Mouse (Mus musculus) heart, adult 18-20 months (tissue): Measurements from ENCODE around the gene Mmp8. TPM values are rescaled to one million over a fixed set of nuclear protein-coding genes. Genes with fewer than 3 reads are reported as not detected.

Source experiments
- DNase-seq, 2 experiments: peaks; one replicate each; pipeline ENCODE4 v3.0.0; 2021 to 2022; ENCODE audit warnings: mixed read lengths in 1 of 2
- long read RNA-seq, 2 experiments: library from polyadenylated mRNA; stranded (forward); transcript quantifications; one replicate each; pipeline ENCODE4 v2.0.0; 2021
- total RNA-seq, 2 experiments: library from RNA; stranded (reverse); gene quantifications; 2 replicates each; pipeline ENCODE4 v1.2.3; 2021

Mmp8 gene
- total RNA-seq = not detected
- long read RNA-seq, experiment 1 = 0 reads
- long read RNA-seq, experiment 2 = 0 reads

DNA sequence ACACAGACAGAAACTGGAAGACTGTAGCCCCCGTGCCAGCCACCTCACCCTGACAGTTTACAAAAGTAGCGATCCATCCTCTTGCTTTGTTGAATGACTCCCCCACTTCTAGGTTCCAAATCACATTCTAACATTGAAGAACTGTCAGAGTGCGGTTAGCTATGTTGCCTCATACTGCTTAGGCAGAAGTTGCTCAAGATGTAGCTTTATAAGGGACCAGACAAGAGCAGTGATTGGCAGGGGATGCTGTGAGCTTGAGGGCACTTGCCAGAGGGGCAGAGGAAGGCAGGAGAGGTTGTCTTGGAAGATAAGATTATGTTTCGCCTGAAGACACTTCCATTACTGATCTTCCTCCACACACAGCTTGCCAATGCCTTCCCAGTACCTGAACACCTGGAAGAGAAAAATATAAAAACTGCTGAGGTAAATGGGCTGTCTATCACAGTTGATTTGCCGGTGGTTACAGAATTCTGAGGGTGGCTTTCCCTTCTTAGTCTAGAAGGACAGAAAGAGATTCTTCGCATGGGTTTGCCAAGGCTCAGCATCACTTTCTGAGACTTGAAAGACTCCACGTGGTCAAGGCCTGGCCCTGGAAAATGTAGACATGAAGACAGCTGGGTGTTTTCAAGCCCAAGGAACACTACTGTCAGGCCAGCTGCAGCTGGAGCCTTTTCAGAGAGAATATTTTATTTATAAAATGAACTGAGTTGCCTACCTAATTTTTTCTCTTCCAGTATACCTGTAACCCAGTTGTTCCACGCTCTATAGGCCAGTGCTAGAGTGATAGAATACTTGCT is at the start of gene Mmp8:
Gene Mmp8 (plus strand): TSS at position 236 of the 797 bp plus-strand sequence.
- DNase-seq = peak in 1 of 2 experiments; percentile 35

DNA sequence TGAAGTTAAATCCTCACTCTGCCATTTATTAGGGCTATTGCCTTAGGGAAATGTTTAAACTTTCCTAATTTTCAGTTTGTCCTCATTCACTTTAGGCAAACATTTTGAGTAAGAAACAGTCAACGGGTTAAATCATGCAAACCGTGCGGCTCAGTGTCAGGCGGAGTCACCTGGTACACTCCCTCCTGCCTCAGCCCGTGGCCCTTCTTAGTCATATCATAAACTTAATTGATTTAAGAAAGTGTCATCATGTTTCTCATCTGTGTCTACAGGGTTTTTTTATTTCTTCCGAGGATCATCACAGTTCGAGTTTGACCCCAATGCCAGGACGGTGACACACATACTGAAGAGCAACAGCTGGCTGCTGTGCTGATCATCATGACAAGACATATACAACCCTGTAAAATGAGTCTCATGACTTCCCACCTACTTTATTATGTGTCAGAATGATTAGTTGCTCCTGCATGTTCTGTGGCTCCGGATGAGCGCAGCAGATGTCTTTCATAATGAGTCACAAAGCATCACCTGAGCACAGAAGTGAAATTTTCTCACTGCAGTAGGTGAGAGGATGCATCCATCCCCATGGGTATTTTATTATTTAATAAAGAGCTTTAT is 48.5 kb upstream of the Mmp8 start:
- no peak for DNase-seq

DNA sequence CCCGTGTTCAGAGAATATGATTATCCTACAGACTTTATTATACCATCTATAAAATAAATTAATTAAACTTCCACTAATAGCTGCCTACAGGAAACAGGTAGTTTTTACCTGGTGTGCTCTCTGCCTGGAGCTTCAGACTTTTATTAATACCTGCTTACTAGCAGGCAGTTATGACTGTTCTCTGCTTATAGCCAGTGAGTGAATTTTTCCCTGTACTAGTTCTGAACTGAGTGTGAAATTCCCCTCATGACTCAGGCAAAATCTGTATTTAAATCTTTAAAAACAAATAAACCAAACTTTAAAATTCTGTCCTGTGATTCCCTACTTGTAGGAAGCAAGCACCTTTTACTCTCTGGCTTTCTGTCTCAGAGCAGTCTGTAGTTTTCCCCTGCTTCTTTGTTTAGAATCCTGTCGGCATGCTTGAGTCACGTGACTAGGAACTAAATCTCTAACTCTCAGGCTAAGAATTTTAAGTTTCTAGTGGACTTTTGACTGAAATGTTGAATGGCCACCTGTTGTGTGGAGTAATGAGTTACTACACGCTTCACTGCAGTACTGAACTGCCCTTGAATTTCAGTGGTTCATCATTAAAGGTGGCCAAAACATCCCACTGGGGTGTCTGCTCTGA is 40.2 kb upstream of the Mmp8 start:
- no peak for DNase-seq

DNA sequence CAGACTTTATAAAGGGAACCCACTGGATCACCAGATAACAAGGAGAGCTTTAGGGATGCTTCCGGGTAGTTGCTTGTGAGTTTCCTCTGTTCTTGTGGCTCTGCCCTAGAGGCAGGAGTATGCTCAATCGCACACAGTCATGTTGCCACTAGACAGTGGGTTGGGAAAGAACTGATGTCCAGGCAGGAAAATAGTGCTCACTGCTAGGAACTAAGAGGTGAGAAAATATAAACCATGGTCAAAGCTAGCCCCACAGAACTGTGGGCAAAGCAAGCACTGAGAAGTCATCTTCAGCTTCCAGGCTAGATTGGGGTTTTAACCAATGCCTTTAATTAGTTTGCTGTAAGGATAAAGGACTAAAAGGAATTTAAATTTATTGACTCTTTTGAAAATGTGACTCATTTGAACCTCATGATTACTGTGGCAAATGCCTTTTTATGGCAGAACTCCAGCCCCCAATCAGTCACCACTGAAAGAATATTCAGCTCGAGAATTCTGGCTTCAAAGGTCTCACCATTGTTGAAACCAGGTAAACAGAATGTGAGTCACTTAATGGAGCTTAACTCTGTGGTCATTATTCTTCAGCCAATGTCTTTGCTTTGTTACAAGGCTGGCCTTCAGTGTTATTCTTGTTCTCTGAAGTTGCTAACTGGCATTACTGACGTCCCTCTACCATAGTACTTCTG is 31.9 kb upstream of the Mmp8 start:
- DNase-seq = no peak

DNA sequence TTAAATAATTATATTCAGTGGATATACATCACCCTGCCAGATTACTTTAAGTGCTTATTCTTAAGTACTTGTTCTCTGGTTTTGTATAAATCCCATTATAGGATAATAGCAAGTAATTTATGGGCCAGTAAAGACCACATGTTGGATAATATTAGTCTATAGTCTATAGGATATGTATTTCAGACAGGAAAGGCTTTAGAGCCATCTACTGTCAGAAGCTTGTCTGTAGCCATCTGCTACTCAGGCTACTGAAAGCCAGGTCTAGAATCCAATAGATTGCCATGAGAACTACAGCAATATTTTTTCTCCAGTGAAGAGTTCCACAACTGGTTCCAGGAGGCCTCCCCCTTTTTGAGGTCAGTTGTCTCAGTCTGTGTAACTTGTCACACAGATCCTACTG is 15.5 kb upstream of the Mmp8 start:
- DNase-seq = no peak

DNA sequence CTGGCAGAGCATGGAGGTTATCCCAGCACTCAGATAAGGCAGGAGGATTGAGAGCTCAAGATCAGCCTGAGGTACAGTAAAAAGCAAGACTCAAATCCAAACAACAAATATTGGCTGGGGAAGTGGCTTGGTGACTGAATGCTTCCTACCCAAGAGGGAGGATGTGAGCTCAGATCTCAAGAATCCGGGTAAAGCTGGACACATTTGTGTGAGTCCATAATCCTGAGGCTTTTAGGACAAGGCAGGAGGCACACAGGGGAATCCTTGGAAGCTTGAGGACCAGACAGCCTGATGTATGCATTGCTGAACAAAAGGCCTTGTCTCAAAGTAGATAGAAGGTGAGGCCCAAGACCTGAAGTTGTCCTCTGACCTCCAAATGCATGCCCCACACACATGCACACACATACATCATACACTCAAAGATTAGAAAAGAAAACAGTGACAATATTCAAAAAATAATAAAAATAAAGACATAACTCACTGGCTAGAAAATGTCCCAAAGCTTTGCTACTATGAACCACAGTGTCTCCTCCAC is 13.3 kb upstream of the Mmp8 start:
- peak in 1 of 2 experiments; percentile 9 for DNase-seq

DNA sequence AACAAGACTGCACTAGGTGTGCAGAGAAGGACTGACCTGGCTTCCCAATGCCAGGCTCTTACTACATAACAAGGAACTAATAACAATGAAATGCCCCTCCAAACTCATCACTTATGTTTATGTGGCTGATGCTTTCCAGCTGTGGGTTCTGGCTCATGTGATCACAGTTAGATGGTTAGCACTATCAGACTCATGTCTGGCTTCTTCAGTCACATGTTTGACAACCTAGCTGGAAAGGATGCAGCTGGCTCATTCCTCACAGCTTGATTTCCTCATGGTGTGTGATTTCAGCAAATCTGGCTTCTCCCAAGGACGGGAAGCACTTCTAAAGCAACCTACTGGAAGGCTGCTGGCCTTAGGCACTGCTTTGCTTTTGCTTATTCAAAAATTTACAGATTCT is 12.8 kb upstream of the Mmp8 start:
- DNase-seq = peak; percentile 70 to 74

DNA sequence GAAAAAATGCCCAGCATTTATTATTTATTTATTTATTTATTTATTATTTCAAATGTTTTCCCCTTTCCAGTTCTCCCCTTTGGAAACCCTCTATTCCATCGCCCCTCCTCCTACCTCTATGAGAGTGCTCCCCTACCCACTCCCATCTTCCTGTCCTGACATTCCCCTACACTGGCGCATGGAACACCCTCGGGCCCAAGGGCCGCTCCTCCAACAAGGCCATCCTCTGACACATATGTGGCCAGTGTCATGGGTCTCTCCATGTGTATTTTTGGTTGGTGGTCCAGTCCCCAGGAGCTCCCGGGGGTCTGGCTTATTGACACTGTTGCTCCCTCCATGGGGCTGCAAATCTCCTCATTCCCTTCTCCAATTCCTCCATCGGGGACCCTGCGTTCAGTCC is 12.3 kb upstream of the Mmp8 start:
- no peak for DNase-seq

DNA sequence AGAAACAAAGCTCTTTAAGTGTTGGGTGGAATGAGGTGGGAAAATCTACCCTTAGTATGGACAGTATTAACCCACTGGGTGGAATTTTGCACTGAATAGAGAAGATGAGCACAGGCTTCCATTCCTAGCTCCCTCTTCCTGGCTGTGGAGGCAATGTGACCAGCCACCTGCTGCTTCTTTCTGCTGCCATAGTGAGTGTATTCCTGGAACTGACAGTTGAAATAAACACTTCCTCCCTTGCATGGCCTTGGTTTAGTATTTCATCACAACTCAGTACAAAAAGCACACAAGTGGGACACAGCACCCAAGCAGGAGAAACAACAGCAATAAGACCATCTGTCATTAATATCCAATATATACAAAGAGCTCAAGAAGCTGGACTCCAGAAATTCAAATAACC is 6.3 kb upstream of the Mmp8 start:
- DNase-seq = no peak

DNA sequence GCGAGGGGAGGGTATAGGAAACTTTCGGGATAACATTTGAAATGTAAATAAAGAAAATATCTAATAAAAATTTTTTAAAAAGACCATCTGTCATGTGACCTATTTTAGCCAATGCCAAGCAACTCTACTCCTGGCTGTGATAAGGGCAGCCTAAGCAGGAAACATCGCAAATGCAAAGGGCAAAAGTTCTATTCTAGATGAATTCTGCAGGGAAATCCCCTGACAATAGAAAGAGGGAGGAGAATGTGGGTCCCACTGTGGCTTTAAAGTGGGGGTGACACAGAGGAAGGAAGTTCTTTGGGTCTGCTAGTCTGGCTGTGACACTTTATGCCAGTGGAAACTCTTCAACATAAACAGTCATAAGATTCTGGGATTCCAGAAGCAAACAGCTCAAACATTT is 4.7 kb upstream of the Mmp8 start:
- DNase-seq = no peak

DNA sequence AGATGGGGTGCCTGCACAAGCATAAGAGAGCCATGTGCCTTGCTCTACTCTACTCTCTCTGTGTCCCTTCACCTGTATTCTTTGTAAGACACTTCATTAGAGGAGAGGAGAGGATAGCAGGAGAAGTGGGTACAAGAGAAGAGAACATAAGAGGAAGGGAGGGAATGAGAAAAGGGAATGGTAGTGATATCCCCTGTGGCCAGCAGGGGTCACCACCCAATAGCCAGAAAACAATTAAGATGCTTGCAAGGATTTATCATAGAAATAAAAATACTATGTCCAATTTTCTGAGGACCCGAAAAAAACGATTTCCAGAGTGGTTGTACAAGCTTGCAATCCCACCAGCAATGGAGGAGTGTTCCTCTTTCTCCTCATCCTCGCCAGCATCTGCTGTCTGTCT is 3.9 kb upstream of the Mmp8 start:
- DNase-seq = peak; percentile 35 to 67

DNA sequence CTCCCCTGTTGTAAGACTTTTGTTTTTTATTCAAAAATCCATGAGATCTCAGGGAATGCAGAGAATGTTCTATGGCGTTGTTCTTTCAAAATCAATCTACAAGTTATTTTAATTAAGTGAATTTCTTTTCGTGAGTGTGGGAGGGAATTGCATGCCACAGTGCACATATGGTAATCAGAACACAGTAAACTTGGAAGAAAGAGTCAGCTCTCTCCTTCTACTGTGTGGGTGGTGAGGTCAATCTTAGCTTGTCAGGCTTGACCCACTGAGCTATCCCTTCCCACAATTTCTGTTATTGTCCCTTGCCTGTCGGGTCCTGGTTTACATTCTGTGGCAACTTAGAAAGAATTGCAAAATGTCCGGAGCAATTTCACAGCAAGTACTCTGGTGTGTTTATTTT is 1.8 kb downstream of the Mmp8 start:
- no peak for DNase-seq

DNA sequence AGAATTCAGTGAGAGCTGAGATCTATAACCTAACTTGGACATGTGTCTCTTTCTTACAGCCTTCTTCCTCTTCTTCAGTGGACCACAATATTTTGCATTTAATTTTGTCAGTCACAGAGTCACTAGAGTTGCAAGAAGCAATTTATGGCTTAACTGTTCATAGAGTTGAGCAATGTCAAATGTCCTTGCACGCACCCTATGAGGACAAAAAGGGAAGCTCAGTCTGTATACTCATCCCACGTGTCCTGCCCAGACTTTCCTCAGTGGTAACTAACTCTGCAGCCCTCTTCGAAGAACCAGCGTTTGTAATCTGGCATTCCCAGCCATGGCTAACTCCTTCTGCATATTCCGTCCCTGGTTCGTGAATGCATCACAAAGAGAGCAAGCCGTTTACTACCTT is 9.1 kb downstream of the Mmp8 start:
- DNase-seq = peak in 1 of 2 experiments; percentile 29

DNA sequence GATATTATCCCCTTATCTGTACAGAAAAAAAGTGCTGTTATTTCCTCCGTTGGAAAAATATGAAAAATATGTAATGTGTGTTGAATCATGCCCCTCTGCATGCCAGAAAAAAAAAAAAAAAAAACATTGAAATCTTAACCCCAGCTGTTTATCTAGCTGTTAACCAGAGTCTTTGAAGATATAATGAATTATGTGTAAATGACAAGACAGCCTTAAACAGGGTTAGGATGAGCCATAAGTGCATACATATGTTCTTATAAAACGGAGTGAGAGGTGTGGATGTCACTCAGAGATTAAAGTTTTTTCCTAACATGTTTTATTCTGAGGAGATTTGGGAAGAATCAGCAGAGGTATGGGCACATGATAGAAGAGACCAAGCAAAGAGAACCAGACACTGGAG is 9.7 kb downstream of the Mmp8 start:
- DNase-seq = no peak

DNA sequence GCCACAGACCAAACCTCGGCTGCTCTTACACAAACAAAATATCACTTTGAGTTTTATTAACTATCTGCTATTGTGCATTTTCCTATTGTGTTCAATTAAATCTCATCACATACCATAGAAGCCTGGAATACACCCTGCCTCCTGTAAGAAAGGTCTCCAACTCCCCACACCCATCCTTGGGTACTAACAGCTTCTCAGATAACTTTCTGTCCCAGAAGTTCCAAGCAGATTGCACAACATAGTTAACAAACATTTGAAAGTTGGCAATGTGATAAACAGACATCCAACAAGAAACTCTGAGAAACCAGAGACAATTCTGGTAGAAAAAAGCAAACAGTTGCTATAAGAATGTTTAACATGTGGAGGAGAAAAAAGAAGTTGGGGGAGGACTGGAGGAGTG is 12.2 kb downstream of the Mmp8 start:
- peak in 1 of 2 experiments; percentile 33 for DNase-seq

DNA sequence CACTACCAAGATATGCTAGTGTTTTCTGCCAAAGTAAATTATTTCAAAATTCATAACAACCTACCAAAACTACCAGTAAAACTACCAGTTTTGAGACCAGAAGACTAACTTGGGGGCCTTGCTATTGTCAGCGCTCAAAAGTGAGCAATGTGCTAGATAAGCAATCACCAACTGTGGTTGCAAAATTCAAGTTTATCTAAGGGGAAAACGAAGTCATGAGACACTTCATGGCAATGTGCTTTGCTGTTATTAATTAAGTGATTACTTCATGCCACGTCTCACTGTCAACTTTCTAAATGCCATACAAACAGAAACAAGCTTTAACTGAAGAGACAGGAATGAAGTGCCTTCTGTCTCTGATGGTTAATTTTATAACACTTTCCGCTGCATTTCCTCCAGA is 12.9 kb downstream of the Mmp8 start, which contains the start of gene Mmp27:
Gene Mmp27 (plus strand): TSS at position 235 of the 400 bp plus-strand sequence.
- DNase-seq = peak; percentile 23 to 28

DNA sequence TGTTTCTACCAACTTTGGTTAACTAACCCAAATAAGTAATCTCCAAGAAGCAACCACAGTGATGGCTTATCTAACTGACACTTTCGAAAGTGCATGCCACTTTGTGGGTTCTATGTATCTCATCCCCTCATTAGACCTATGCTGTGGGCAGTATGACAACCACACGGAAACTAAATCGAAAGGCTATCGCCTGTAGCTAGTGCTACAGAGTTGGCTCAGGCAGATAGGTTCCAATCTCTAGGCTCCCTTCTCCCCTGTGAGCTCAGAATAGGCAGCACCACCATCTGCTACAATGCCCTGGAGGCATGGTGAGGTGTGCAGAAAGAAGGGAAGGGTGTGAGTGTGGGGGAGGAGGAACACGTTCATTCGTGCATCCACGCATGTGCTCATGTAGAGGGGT is 13.9 kb downstream of the Mmp8 start:
- DNase-seq = no peak

DNA sequence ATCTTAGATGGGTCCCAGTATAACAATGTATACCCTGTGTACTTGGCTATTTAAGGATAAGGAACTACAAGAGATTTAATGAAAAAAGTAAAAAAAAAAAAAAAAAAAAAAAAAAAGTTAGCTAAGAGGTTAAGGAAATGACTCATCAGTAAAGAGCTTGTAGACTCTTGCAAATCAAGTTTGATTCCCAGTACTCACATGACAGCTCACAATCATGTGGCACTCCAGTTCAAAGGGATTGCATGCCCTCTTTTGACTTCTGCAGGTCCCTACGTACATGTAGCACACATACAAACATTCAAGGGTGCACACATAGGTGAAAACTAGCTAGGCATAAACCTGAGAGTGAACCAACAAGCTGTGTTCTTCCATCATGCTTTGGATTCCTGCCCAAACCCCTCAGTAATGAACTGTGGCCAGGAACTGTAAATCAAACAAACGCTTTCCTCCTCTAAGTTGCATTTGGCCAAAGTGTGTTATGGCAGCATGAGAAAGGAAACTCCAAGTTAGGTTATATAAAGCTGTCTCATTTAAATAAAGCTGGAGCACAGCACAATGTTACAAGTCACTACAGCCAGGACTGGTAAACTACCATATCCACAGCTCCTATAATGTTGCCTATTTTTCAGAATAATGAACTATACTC is 14.5 kb downstream of the Mmp8 start:
- peak; percentile 20 to 22 for DNase-seq

DNA sequence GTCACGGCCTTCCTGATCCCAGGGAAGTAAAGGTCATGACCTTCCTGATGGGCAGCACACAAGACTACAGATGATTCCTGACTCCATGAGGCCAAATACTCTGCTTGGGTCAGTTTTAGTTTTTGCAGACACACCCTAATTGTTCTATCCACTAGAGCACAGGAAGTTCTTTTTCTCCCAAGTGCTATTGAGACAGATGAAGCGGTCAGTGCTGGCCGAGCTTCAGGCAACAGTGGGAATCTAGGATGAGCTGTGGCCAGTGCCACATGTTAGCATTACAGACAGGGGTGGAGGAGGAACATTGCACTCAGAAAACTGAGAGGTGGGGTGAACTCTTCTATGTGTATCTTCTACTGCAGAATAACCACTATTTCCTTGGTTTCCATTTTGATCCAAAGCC is 17.3 kb downstream of the Mmp8 start:
- peak; percentile 42 to 57 for DNase-seq

DNA sequence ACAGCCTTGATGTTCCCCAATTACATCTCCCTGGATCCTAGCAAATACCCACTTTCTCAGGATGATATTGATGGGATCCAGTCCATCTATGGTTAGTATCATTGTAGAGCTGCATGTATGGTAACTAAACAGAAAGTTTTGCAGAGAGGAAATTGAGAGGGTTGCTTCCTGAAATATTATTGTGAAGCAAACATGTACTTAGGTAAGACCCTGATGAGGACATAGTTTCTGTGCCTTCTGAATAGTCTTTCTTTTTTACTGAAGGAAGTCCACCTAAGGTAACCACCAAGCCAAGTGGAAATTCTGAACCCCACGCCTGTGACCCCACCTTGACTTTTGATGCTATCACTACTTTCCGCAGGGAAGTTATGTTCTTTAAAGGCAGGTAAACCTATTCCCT is 19.1 kb downstream of the Mmp8 start:
- DNase-seq = no peak

DNA sequence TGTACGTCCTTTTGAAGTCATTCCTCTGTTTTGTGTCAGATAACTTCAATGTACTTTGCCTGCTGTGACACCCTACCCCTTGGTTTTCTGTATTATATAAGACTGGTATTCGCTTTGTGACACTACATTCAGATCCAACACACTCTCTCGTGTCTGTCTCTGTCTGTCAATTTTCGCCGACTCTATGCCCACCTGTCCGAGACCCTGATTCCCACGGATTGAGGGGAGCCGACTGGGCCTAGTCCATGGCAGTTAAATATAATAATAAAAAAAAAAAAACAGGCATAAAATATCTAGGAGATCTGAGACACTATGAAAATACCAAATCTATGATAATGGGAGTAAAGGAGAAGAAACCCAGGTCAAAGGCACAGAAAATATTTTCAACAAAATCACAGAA is 31.8 kb downstream of the Mmp8 start:
- no peak for DNase-seq

DNA sequence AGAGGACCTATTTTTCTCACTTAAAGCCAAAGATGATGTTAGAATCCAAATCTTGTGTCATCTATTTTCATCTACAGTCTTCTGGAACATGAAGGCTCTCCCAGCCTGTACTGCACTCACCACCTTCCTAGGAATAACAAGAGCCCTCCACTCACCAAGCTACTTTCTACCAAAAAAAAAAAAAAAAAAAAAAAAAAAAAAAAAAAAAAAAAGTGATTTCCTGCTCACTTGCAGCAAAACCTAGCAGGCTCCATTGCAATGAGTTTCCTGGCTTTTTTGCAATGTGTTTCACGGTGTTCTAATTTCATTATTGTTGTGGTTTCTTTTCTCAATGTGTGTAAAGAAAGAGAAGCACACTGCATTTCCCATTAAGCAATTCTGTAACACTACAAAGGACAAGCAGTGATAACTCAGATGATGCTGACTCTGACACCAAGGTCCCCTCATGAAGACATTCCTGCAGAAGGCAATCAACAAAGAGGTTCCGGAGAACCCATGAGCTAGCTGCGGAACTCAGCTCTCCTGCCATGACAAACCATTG is 35.1 kb downstream of the Mmp8 start:
- DNase-seq = no peak
